Mouse (Mus musculus): ENCODE data around the gene Rrm2. TPM values are rescaled to one million over a fixed set of nuclear protein-coding genes. Genes with fewer than 3 reads are reported as not detected.
"Not testable (repeated sequence)": the region's sequence is repeated elsewhere in the genome, so short reads cannot be mapped to it uniquely, and the experiment has no call there.

The Rrm2 gene
- total RNA-seq, 1 experiment from 2014 or later = 0.70 TPM

DNA sequence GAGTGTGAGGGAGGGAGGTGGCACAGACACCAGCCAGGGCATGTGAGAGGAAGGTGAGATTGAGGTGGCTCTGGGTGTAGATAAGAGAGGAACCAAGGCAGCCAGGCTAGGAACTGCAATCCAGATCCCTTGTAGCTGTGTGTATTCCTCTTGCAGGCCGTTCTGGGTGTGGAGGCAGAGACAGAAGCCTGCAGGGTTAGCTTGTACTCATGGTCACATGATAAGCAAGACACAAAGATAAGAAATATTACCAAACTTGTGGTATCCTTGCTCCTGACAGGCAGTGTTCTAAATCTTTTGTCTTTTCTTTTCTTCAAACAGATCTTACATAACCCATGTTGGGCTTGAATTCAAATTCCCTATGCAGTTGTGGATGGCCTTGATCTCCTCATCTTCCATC, 31.9 kb downstream of the Rrm2 start:
- ATAC-seq (ENCODE audit: extremely low read depth, insufficient number of reproducible peaks, low FRiP score, poor library complexity, severe bottlenecking) = no peak

DNA sequence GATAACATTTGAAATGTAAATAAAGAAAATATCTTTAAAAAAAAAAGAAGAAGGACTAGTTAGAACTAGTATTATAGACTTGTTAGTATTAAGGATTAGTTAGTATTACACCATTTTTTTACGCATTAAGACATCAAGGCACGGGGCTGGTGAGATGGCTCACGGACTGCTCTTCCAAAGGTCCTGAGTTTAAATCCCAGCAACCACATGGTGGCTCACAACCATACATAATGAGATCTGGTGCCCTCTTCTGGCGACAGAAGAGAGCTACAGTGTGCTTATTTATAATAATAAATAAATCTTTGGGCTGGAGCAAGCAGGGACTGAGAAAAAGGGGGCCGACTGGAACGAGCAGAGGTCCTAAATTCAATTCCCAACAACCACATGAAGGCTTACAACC, 33.5 kb downstream of the Rrm2 start:
- ATAC-seq (ENCODE audit: extremely low read depth, insufficient number of reproducible peaks, low FRiP score, poor library complexity, severe bottlenecking) = not testable (repeated sequence)

DNA sequence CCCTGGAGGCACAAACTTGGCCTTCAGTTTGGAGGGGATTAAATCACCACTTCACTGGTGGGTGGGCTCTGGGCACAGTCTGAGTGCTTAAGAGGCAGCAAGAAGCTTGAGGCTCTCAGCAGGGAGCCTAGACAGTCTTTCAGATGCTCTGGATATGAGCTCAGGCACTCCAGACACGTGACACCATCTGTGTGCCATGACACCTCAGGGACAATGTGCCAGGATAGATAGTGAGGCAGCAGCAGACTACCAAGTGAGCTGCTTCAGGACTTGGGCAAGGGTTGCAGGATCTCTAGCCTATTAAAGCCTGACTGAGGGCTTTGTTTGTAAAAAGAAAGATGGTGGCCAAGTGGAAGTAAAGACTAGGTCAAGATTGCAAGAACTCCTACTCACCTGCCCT, 36.3 kb downstream of the Rrm2 start:
- no peak for ATAC-seq (ENCODE audit: extremely low read depth, insufficient number of reproducible peaks, low FRiP score, poor library complexity, severe bottlenecking)

DNA sequence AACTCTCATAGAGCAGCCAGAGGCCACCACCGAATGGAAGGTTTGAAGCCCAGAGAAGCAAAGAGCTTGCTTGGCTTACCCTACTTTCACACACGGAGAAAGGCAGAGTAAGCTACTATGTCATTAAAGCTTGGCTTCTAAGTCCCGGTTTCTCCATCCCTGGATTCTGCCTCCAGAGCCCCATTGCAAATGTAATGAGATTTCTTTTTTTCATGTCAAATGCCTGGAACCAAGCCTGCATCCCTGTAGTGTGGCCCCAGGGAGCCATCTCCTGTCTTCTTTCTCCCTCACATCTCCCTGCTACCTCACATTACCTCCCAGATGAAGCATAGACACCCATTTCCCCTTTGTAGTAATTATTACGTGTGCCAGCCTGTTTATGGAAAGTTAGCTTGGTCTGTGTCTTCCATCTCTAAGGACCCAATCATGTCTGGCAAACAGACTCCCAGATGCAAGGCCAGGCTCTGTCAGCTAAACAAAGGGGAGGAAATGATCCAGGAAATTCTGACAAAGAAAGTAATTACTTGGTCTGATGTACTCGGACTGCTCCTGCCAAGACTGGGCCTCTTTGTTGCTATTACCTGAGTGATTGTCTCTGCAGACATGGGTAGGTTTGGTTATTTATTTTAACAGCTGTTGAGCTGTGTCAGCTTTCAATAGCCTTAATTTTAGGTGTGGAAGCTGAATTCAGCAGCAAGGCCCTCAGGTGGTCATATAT, 38.7 kb downstream of the Rrm2 start:
- no peak for ATAC-seq (ENCODE audit: extremely low read depth, insufficient number of reproducible peaks, low FRiP score, poor library complexity, severe bottlenecking)

DNA sequence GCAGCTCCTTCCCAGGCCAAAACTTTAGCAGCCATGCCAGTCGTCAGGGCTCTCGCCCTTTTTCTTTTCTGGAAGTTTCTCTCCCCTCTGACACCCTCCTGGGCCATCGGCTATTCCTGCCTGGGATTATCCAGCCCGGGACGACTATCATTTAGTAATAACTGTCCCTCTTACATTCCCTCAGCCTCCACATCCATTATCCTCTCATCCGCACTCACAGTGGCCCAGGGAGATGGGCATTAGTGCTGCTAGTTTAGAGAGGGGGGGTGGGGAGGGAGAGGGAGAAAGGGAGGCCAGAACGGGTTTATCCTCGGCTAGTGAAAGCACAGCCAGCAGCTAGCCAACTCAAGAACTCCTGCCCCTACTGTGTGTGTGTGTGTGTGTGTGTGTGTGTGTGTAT, 39.3 kb downstream of the Rrm2 start:
- ATAC-seq (ENCODE audit: extremely low read depth, insufficient number of reproducible peaks, low FRiP score, poor library complexity, severe bottlenecking) = no peak

DNA sequence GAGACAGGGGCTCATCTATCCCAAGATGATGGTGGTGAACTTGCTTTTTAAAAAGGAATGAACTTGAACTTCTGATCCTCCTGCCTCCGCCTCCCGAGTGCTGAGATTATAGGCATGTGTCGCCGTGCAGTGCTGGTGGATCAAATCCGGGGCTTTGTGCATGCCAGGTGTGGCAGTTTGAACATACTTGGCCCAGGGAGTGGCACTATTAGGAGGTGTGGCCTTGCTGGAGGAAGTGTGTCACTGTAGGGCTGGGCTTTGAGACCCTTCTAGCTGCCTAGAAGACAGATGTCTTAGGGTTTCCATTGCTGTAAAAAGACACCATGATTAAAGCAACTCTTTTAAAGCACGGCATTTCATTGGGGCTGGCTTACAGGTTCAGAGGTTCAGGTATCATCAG, 42.5 kb downstream of the Rrm2 start:
- no peak for ATAC-seq (ENCODE audit: extremely low read depth, insufficient number of reproducible peaks, low FRiP score, poor library complexity, severe bottlenecking)

DNA sequence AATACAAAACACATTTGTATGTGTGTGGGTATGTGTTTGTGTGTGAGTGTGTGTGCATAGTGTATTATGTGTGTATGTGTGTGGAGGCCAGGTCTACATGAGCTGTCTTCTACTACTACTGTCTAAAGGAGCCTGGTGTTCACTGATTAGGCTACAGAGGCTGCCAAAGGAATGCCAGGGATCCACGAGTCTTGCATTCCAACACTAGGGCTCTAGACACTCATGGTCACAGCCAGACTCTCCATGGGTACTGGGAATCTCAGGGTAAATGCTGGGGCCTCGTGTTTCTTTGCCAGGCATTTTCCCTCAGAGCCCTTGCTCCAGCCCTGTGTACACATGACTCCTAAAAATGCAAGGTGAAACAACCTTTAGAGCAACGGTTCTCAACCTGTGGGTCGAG, 45.6 kb downstream of the Rrm2 start:
- ATAC-seq (ENCODE audit: extremely low read depth, insufficient number of reproducible peaks, low FRiP score, poor library complexity, severe bottlenecking) = no peak

DNA sequence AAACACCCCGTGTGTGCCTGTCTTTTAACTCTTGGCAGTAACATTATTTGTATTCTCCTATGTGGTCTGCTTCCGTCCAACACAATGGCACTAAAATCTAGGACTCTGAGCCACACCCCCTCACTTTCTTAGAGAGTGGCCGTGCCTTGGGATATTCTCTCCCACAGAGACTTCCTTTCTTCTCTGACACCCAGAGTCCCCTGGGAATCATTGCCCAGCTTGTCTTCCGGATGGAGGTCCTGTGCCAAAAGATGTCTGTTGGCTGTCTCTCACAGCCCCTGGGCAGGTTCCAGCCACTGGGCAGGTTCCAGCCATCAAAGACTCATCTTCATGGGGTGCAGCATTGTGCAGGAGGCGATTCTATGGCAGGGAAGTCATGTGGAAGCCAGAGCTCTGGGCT, 46.7 kb downstream of the Rrm2 start:
- no peak for ATAC-seq (ENCODE audit: extremely low read depth, insufficient number of reproducible peaks, low FRiP score, poor library complexity, severe bottlenecking)

DNA sequence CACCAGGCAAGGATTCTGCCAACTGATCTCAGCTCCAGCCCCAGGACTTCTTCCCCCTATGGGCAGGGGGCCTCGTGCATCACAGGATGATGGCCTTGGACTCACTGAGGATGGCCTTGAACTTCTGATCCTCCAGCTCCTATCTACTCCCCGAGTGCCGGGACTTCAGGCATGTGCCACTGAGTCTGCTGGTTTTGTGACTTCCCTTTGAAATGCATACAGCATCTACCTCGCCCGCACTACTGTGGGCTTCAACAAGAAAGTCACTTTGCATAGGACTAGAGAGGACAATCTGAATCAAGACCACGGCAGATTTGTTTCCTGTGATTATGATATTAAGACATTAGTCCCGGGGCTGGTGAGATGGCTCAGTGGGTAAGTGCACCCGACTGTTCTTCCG, 47.4 kb downstream of the Rrm2 start:
- ATAC-seq (ENCODE audit: extremely low read depth, insufficient number of reproducible peaks, low FRiP score, poor library complexity, severe bottlenecking) = no peak

DNA sequence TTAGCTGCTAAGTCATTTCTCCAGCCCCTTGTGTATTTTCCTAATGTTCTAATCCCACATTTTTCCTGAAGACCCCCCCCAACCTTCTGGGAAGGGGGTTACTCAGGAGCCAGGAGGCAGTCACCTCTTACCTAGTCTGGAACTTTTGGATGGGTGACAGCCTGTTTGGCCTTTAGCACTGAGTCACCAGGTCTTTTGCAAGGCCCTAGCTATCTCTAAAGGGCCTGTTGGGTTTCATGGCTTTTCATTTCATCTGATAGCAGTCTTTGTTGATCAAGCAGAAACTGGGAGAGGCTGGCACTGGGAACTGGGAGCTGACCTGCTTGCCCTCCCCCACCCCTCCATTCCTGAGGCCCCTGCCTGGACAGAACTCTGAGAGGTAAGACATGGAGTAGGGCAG, 49.3 kb downstream of the Rrm2 start:
- no peak for ATAC-seq (ENCODE audit: extremely low read depth, insufficient number of reproducible peaks, low FRiP score, poor library complexity, severe bottlenecking)

DNA sequence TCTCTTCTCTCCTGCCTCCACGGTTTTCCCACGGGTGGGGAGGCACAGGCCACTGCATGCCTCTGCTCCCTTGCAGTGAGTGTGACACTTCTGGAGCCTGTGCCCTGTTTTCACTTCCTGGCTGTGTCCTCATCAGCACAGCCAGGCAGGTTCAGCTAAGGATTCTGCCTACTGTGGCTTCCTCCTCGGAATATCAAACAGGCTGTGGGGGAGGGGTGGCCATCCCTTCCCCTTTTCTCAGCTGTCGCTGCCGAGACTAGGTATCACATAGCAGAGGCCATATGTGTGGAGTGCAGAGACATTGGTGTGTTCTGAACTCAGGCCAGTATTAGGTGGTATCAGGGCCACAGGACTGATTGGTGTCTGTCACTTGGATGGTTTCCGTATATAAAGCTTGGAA, 50.3 kb downstream of the Rrm2 start:
- ATAC-seq (ENCODE audit: extremely low read depth, insufficient number of reproducible peaks, low FRiP score, poor library complexity, severe bottlenecking) = peak; percentile 36; the same call in 1 of the 2 replicates

DNA sequence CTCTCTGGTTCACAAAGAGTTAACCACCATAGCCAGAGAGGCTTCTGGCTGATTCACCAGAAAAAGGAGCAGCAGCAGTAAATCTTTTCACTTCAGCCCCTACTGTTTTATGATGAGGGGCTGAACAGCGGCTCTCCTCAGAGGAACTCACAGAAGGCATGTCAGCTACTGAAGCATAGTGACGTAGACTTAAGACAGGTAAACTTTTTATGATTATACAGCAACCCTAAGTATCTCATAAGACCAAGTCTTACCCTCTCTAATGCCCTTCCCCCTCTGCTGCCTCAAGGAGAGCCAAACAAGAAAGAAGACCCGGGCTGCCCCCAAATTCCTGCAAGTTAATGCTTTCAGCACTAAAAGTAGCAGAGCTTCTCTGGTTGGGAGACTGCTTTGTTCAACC, 54.2 kb downstream of the Rrm2 start:
- no peak for ATAC-seq (ENCODE audit: extremely low read depth, insufficient number of reproducible peaks, low FRiP score, poor library complexity, severe bottlenecking)

Other genes starting within 250 kb of the Rrm2 start
- 34.7 and 46.3 TPM in 2 replicates for gene Taf1b, start 209.9 kb upstream of the Rrm2 start, total RNA-seq (2017)
- gene Grhl1, start 136.0 kb upstream of the Rrm2 start, total RNA-seq (2017) = 0.74 and 1.0 TPM in 2 replicates
- 28.2 and 29.6 TPM in 2 replicates for gene Klf11, start 57.0 kb upstream of the Rrm2 start, total RNA-seq (2017)
- gene Cys1, start 26.4 kb upstream of the Rrm2 start, total RNA-seq (2017) = not detected in 2 replicates
- 0.23 and 5.9 TPM in 2 replicates for gene Mboat2, start 122.6 kb downstream of the Rrm2 start, total RNA-seq (2017)

All from neutrophil, adult 5-6 weeks (primary cell).